Mouse (Mus musculus) small intestine, adult 2 months (tissue): ENCODE measurements at regions not wholly inside any gene's neighbourhood (a gene's known extent, or its start where the extent isn't known, plus 50 kb on each side); places are given as distances from the start of the nearest gene placed in this dataset.

Experiments used
- CTCF ChIP-seq: fragments of 200-500 bp; IDR thresholded peaks from 2 replicates; pipeline ENCODE4 v1.5.1; 2012; ENCODE audit warnings: low read depth, mild to moderate bottlenecking, control low read depth, inconsistent platforms, low read length, moderate library complexity, mixed read lengths; ENCODE audit not compliant: insufficient replicate concordance, insufficient read length; ENCODE audit errors: extremely low read depth
- POLR2A ChIP-seq: fragments of 200-500 bp; IDR thresholded peaks from 2 replicates; pipeline ENCODE4 v1.6.1; 2012; ENCODE audit warnings: low read depth, mild to moderate bottlenecking, control low read depth, inconsistent platforms, low read length, moderate library complexity

- TF ChIP-seq POLR2A (no peak), CTCF (no peak)
These were observed 462.2 kb downstream of the Pik3r1 start for GRCm38 (mm10) chr13:101305695-101306413.
